Mouse (Mus musculus): ENCODE measurements around the gene Psmd4. TPM values are rescaled to one million over a fixed set of nuclear protein-coding genes. Genes with fewer than 3 reads are reported as not detected.

The Psmd4 gene
- polyA plus RNA-seq, 1 experiment from 2014 or later = 261 TPM

GRCm38 (mm10) chr3:95015891-95016531 lies 26.4 kb downstream of the Psmd4 start:
- 1% methylated on average over 40 of the region's 40 CpGs for WGBS
- Histone ChIP-seq H3K9me3 (ENCODE audit: control insufficient read depth, low read length) (no peaks in the 10 kb centered on the region), H3K4me1 (ENCODE audit: control insufficient read depth, insufficient read depth, low read length) (peaks cover 18% of the 10 kb centered on the region), H3K9ac (ENCODE audit: low read depth, low read length) (peak overlapping the region; percentile 80), H3K4me3 (ENCODE audit: low read length) (peak overlapping the region; percentile 68), H3K4me2 (replicated peaks; ENCODE audit: low read depth, low read length) (peak overlapping the region; percentile 86), H3K36me3 (ENCODE audit: control insufficient read depth, insufficient read depth, low read length) (peaks cover 15% of the 10 kb centered on the region), H3K27ac (ENCODE audit: low read depth, low read length) (peak overlapping the region; percentile 99), H3K27me3 (ENCODE audit: control insufficient read depth, insufficient read depth, low read length) (no peaks in the 10 kb centered on the region)
- peak; percentile 74 for ATAC-seq (ENCODE audit: low FRiP score, low TSS enrichment)

GRCm38 (mm10) chr3:95015337-95015872 lies 27.0 kb downstream of the Psmd4 start, which contains the start of gene Zfp687:
Gene Zfp687 (minus strand): TSS chr3:95015448.
- H3K9ac ChIP-seq (ENCODE audit: low read depth, low read length) = peak within 1 kb of the TSS; percentile 82
- H3K4me3 ChIP-seq (ENCODE audit: low read length) = peak within 1 kb of the TSS; percentile 68
- no peaks in the 10 kb centered on the region for H3K27me3 ChIP-seq (ENCODE audit: control insufficient read depth, insufficient read depth, low read length)
- peak within 1 kb of the TSS; percentile 92 for H3K4me2 ChIP-seq (replicated peaks; ENCODE audit: low read depth, low read length)
- peak; percentile 99 for ATAC-seq (ENCODE audit: low FRiP score, low TSS enrichment)
- peaks cover 21% of the 10 kb centered on the region for H3K36me3 ChIP-seq (ENCODE audit: control insufficient read depth, insufficient read depth, low read length)
- peak within 1 kb of the TSS; percentile 99 for H3K27ac ChIP-seq (ENCODE audit: low read depth, low read length)
- no peaks in the 10 kb centered on the region for H3K9me3 ChIP-seq (ENCODE audit: control insufficient read depth, low read length)
- peaks cover 18% of the 10 kb centered on the region for H3K4me1 ChIP-seq (ENCODE audit: control insufficient read depth, insufficient read depth, low read length)
- 0% methylated on average over 33 of the region's 37 CpGs for WGBS

- no peaks in the 10 kb centered on the region for H3K27me3 ChIP-seq (ENCODE audit: control insufficient read depth, insufficient read depth, low read length)
- peaks cover 18% of the 10 kb centered on the region for H3K4me1 ChIP-seq (ENCODE audit: control insufficient read depth, insufficient read depth, low read length)
Measured at GRCm38 (mm10) chr3:95014428-95015151, 27.8 kb downstream of the Psmd4 start.

GRCm38 (mm10) chr3:95013699-95014427 lies 28.6 kb downstream of the Psmd4 start:
- Histone ChIP-seq H3K4me2 (replicated peaks; ENCODE audit: low read depth, low read length) (peak overlapping the region; percentile 92), H3K9ac (ENCODE audit: low read depth, low read length) (peak overlapping the region; percentile 82), H3K9me3 (ENCODE audit: control insufficient read depth, low read length) (no peaks in the 10 kb centered on the region), H3K27me3 (ENCODE audit: control insufficient read depth, insufficient read depth, low read length) (no peaks in the 10 kb centered on the region), H3K4me1 (ENCODE audit: control insufficient read depth, insufficient read depth, low read length) (peaks cover 18% of the 10 kb centered on the region), H3K36me3 (ENCODE audit: control insufficient read depth, insufficient read depth, low read length) (peaks cover 36% of the 10 kb centered on the region), H3K27ac (ENCODE audit: low read depth, low read length) (peak overlapping the region; percentile 33; the same call in 1 of the 2 replicates), H3K4me3 (ENCODE audit: low read length) (peak overlapping the region; percentile 68)
- 14% methylated on average over 13 of the region's 13 CpGs for WGBS
- ATAC-seq (ENCODE audit: low FRiP score, low TSS enrichment) = no peak

More at GRCm38 (mm10) chr3:95014428-95015151, 27.8 kb downstream of the Psmd4 start:
- no peaks in the 10 kb centered on the region for H3K9me3 ChIP-seq (ENCODE audit: control insufficient read depth, low read length)
- peak overlapping the region; percentile 68 for H3K4me3 ChIP-seq (ENCODE audit: low read length)
- peak overlapping the region; percentile 82 for H3K9ac ChIP-seq (ENCODE audit: low read depth, low read length)
- peak overlapping the region; percentile 99 for H3K27ac ChIP-seq (ENCODE audit: low read depth, low read length)
- under 1% methylated on average over 43 of the region's 44 CpGs for WGBS
- H3K36me3 ChIP-seq (ENCODE audit: control insufficient read depth, insufficient read depth, low read length) = peaks cover 29% of the 10 kb centered on the region
- H3K4me2 ChIP-seq (replicated peaks; ENCODE audit: low read depth, low read length) = peak overlapping the region; percentile 92
- peak; percentile 7 for ATAC-seq (ENCODE audit: low FRiP score, low TSS enrichment)

- no peak overlapping the region for H3K4me2 ChIP-seq (replicated peaks; ENCODE audit: low read depth, low read length)
- peaks cover 18% of the 10 kb centered on the region for H3K4me1 ChIP-seq (ENCODE audit: control insufficient read depth, insufficient read depth, low read length)
- peak overlapping the region; percentile 68; the same call in 1 of the 2 replicates for H3K4me3 ChIP-seq (ENCODE audit: low read length)
- H3K27ac ChIP-seq (ENCODE audit: low read depth, low read length) = no peak overlapping the region
- peaks cover 45% of the 10 kb centered on the region for H3K36me3 ChIP-seq (ENCODE audit: control insufficient read depth, insufficient read depth, low read length)
- no peak for ATAC-seq (ENCODE audit: low FRiP score, low TSS enrichment)
- no peaks in the 10 kb centered on the region for H3K9me3 ChIP-seq (ENCODE audit: control insufficient read depth, low read length)
- 79% methylated on average over 3 of the region's 3 CpGs for WGBS
- H3K27me3 ChIP-seq (ENCODE audit: control insufficient read depth, insufficient read depth, low read length) = no peaks in the 10 kb centered on the region
- H3K9ac ChIP-seq (ENCODE audit: low read depth, low read length) = peak overlapping the region; percentile 82; the same call in 1 of the 2 replicates
Measured at GRCm38 (mm10) chr3:95012982-95013381, 29.4 kb downstream of the Psmd4 start.

GRCm38 (mm10) chr3:95010396-95010795 lies 32.0 kb downstream of the Psmd4 start:
- no peak for ATAC-seq (ENCODE audit: low FRiP score, low TSS enrichment)
- WGBS = 85% methylated on average over 7 of the region's 7 CpGs

GRCm38 (mm10) chr3:95007706-95008105 lies 34.7 kb downstream of the Psmd4 start:
- H3K4me3 ChIP-seq (ENCODE audit: low read length) = no peak overlapping the region
- ATAC-seq (ENCODE audit: low FRiP score, low TSS enrichment) = no peak
- peaks cover 91% of the 10 kb centered on the region for H3K36me3 ChIP-seq (ENCODE audit: control insufficient read depth, insufficient read depth, low read length)
- no peaks in the 10 kb centered on the region for H3K9me3 ChIP-seq (ENCODE audit: control insufficient read depth, low read length)
- H3K4me2 ChIP-seq (replicated peaks; ENCODE audit: low read depth, low read length) = no peak overlapping the region
- H3K27ac ChIP-seq (ENCODE audit: low read depth, low read length) = no peak overlapping the region
- H3K9ac ChIP-seq (ENCODE audit: low read depth, low read length) = 0 out of 2 replicates have a peak overlapping the region, but pooled peaks have one; percentile 23
- no peaks in the 10 kb centered on the region for H3K27me3 ChIP-seq (ENCODE audit: control insufficient read depth, insufficient read depth, low read length)
- H3K4me1 ChIP-seq (ENCODE audit: control insufficient read depth, insufficient read depth, low read length) = no peaks in the 10 kb centered on the region
- 86% methylated on average over 9 of the region's 9 CpGs for WGBS

More at GRCm38 (mm10) chr3:95010396-95010795, 32.0 kb downstream of the Psmd4 start:
- H3K27me3 ChIP-seq (ENCODE audit: control insufficient read depth, insufficient read depth, low read length) = no peaks in the 10 kb centered on the region
- H3K27ac ChIP-seq (ENCODE audit: low read depth, low read length) = no peak overlapping the region
- no peak overlapping the region for H3K4me2 ChIP-seq (replicated peaks; ENCODE audit: low read depth, low read length)
- H3K9ac ChIP-seq (ENCODE audit: low read depth, low read length) = no peak overlapping the region
- H3K9me3 ChIP-seq (ENCODE audit: control insufficient read depth, low read length) = no peaks in the 10 kb centered on the region
- H3K4me3 ChIP-seq (ENCODE audit: low read length) = no peak overlapping the region
- peaks cover 12% of the 10 kb centered on the region for H3K4me1 ChIP-seq (ENCODE audit: control insufficient read depth, insufficient read depth, low read length)
- H3K36me3 ChIP-seq (ENCODE audit: control insufficient read depth, insufficient read depth, low read length) = peaks cover 70% of the 10 kb centered on the region

- Histone ChIP-seq H3K27ac (ENCODE audit: low read depth, low read length) (no peak overlapping the region), H3K4me3 (ENCODE audit: low read length) (no peak overlapping the region), H3K9me3 (ENCODE audit: control insufficient read depth, low read length) (no peaks in the 10 kb centered on the region), H3K27me3 (ENCODE audit: control insufficient read depth, insufficient read depth, low read length) (no peaks in the 10 kb centered on the region), H3K9ac (ENCODE audit: low read depth, low read length) (no peak overlapping the region), H3K4me1 (ENCODE audit: control insufficient read depth, insufficient read depth, low read length) (no peaks in the 10 kb centered on the region), H3K4me2 (replicated peaks; ENCODE audit: low read depth, low read length) (no peak overlapping the region), H3K36me3 (ENCODE audit: control insufficient read depth, insufficient read depth, low read length) (peaks cover 91% of the 10 kb centered on the region)
- ATAC-seq (ENCODE audit: low FRiP score, low TSS enrichment) = no peak
- 89% methylated on average over 3 of the region's 3 CpGs for WGBS
Measured at GRCm38 (mm10) chr3:95005651-95006050, 36.8 kb downstream of the Psmd4 start.

Data from kidney, embryonic 14.5 days (tissue).